Mouse (Mus musculus): ENCODE results near the gene 1600012H06Rik.

DNA sequence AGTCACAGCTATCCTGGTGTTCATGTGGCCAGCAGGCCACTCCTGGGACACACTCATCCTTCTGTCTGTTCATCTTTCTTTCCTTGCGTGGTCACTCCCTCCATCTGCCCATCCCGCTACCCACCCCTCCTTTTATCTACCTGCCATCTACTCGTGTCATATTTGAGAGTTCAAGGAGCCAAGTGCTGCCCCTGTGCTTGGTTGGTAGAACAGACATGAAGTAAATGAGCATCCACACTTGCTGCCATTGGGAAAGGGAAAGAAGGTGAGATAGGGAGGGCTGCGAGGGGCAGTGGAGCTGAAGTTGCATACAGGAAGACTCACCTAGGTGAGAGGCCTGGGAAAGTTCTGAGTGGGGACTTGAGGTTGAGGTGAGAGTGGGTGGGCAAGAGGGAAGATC lies 28.6 kb upstream of the 1600012H06Rik start:
- TF ChIP-seq E2F4 (IDR thresholded peaks at IDR 0.05; ENCODE audit: insufficient read depth) (no peak), POLR2AphosphoS2 (IDR thresholded peaks at IDR 0.05; ENCODE audit: insufficient read length, low read depth) (no peak), POLR2A (IDR thresholded peaks at IDR 0.05; ENCODE audit: insufficient read length, low read depth) (no peak), REST (IDR thresholded peaks at IDR 0.05; ENCODE audit: insufficient read depth, insufficient read length) (no peak), MYOD1 (IDR thresholded peaks at IDR 0.05; ENCODE audit: control insufficient read depth in 1 of 3, insufficient read length in 2 of 3, low read depth in 2 of 3) (no peak), TCF12 (IDR thresholded peaks at IDR 0.05; ENCODE audit: insufficient read depth, poor library complexity, severe bottlenecking) (no peak), USF1 (IDR thresholded peaks at IDR 0.05; ENCODE audit: low read depth) (no peak), MAX (IDR thresholded peaks at IDR 0.05; ENCODE audit: low read depth) (no peak), TCF3 (IDR thresholded peaks at IDR 0.05; ENCODE audit: insufficient read length, low read depth) (no peak), CEBPB (IDR thresholded peaks at IDR 0.05; ENCODE audit: insufficient read depth, poor library complexity, severe bottlenecking) (no peak), MYOG (IDR thresholded peaks at IDR 0.05; ENCODE audit: control insufficient read depth in 1 of 3, insufficient read depth in 1 of 3, insufficient read length in 2 of 3, low read depth in 2 of 3) (no peak), SRF (IDR thresholded peaks at IDR 0.05; ENCODE audit: control insufficient read depth, insufficient read length, low read depth) (no peak)
